Mouse (Mus musculus) liver, adult (tissue): ENCODE data around the gene Mtx3.
A peak's percentile ranks its signal among the peaks of the same experiment; 100 is the strongest.

Experiments
- GATA4 ChIP-seq: IDR thresholded peaks from 2 replicates; pipeline ENCODE4 v1.6.1; 2014; ENCODE audit warnings: mild to moderate bottlenecking, low read length; ENCODE audit not compliant: insufficient replicate concordance

The Mtx3 gene

GRCm38 (mm10) chr13:92879514-92879913, 35.0 kb downstream of the Mtx3 start:
- TF ChIP-seq GATA4, result no peak

- TF ChIP-seq GATA4, result no peak
Measured at GRCm38 (mm10) chr13:92879933-92880332, 35.4 kb downstream of the Mtx3 start.

GRCm38 (mm10) chr13:92880589-92880988, 36.0 kb downstream of the Mtx3 start:
- TF ChIP-seq GATA4, result no peak

DNA sequence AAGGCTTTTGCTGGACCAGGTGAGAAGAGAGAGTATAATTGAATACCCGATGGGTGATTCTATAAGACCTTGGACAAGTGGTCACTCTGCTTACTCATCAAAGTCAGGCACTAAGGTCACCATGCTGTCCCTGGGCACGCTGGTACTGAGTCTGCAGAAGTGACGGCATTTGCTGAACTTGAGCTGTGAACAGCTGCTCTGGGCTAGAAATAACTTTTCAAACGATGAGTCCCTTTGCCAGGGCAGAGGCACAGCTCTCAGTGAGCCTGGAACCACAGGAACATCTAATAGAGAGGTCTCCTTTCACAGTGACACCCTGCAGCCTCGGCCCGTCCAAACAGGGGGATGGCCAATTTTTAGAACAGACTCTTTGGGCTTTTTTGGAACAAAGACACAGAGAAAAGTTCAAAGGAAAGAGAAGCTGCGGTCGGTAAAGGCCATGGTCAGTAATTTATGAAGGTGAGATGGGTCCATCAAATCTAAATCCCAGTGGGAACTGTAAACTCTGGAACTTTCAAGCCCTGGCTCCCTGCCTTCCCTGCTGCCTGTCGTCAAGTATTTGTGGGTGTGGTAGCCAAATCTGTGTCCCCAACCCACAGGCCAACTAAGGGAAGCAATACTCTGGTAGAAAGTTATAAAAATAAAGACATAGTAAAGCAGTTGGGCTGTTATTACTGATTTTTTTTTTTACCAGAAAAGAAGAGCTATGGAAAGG, 37.9 kb downstream of the Mtx3 start:
- TF ChIP-seq GATA4, result no peak

GRCm38 (mm10) chr13:92882986-92883720, 38.6 kb downstream of the Mtx3 start:
- no peak for TF ChIP-seq GATA4

DNA sequence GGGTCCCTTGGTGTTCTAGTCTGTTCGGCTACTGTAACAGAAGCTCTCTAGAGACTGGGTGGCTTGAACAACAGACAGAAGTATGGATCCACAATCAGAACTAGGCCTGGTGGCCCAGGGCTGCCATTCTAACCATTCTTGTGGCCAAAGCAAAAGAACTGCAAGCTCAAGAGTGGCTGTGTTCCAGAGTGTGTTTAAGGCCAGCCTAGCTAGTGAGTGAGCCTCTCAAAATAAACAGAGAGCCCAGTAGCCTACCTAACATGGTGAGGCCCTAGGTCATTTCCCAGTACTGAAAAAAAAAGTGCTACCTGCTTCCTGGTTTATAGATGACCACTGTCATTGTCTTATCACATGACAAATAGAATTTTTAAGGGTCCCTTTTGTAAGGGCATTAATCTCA, 39.6 kb downstream of the Mtx3 start:
- TF ChIP-seq GATA4, result no peak

DNA sequence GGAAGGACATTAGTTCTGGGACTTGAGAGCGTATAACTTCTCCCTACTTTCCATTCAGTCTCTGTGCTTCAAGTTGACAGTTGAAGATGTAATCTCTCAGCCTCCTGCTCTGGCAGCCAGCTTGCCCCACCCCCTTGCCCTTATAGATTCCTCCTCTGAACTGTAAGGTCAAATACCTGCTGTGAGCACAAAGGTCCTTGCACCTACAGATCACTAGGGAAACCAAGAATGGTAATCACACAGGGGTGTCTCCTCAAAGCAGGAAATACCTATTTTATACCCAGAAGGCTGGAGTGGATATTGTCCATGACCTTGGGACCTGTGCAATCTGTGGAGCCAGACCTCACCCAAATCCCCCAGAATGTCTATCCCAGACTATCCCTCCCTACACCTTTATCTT, 40.4 kb downstream of the Mtx3 start:
- TF ChIP-seq GATA4, result no peak

DNA sequence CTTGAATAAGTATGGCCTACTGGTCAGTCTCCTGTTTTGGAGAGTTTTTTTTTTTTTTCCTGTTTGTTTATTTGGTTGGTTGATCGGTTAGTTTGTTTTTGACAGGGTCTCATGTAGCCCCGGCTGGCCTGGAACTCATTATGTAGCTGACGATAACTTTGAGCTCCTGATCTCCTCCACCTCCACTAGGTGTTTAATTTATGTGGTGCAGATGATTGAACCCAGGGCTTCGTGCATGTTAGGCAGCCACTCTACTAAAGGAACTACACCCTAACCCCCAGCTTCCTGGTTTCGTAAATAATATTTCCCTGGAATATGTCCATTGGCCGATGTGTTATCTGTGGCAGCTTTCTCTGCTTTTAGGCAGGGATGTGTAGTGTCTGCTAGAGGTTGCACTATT, 54.5 kb downstream of the Mtx3 start:
- TF ChIP-seq GATA4, result no peak

GRCm38 (mm10) chr13:92903291-92903690, 58.7 kb downstream of the Mtx3 start:
- TF ChIP-seq GATA4, result peak; percentile 78; the same call in 1 of the 2 replicates

- TF ChIP-seq GATA4, result no peak
Measured at GRCm38 (mm10) chr13:92905944-92906343, 61.4 kb downstream of the Mtx3 start.

DNA sequence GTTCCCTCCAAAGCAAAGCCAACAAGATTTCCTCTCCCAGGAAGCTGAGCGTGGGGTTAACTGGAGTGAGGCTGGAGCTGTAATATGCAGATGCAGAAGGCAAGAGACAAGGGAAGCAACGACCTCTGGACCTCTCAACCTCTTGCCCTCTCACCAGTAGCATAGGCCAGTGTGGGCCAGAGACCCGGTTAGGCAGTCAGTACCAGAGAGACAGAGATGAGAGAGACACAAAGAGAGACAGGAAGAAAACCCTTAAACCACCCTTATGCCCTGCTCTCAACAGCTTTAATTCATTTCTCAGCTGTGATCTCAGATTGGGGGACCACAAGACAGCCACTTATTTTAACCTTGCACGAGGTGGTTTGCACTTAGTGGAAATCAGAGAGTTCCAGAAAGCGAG, 62.8 kb downstream of the Mtx3 start:
- no peak for TF ChIP-seq GATA4
